Mouse (Mus musculus) ES-E14 (cell line): Measurements from ENCODE around the gene Klhdc10. TPM values are rescaled to one million over a fixed set of nuclear protein-coding genes. Genes with fewer than 3 reads are reported as not detected.

Experiments
- DNase-seq: peaks from one replicate; pipeline ENCODE4 v3.0.0-alpha.2; 2013; ENCODE audit warnings: low read depth, low spot score
- H3K27ac ChIP-seq: 2 replicates; pipeline ENCODE4 v1.5.1; 2012; ENCODE audit warnings: low read depth, mild to moderate bottlenecking, low read length, moderate library complexity, mixed read lengths; ENCODE audit not compliant: poor library complexity, insufficient read depth, severe bottlenecking
- H3K36me3 ChIP-seq: 2 replicates; pipeline ENCODE4 v1.6.1; 2012; ENCODE audit warnings: mild to moderate bottlenecking, low read length, moderate library complexity, mixed read lengths; ENCODE audit not compliant: control insufficient read depth, poor library complexity, insufficient read depth, severe bottlenecking
- H3K4me1 ChIP-seq, 2 experiments: fragments of 150-350 bp in 1 of 2; sonication (generic) in 1 of 2; 2 replicates each; pipeline ENCODE4 v1.6.1; 2012; ENCODE audit warnings: low read length in 2 of 2, mild to moderate bottlenecking in 1 of 2, mixed read lengths in 1 of 2; ENCODE audit not compliant: control insufficient read depth in 2 of 2, insufficient read depth in 2 of 2, poor library complexity in 1 of 2
- H3K4me3 ChIP-seq, 2 experiments: fragments of 150-350 bp in 1 of 2; sonication (generic) in 1 of 2; 2 replicates each; pipeline ENCODE4 v1.5.1; 2012; ENCODE audit warnings: low read length in 2 of 2, low read depth in 1 of 2, mild to moderate bottlenecking in 1 of 2, mixed read lengths in 1 of 2; ENCODE audit not compliant: insufficient read depth in 1 of 2, poor library complexity in 1 of 2, severe bottlenecking in 1 of 2
- H3K9ac ChIP-seq: 2 replicates; pipeline ENCODE4 v1.6.1; 2012; ENCODE audit warnings: low read depth, mild to moderate bottlenecking, low read length, mixed read lengths; ENCODE audit not compliant: poor library complexity, insufficient read depth, severe bottlenecking
- H3K9me3 ChIP-seq: fragments of 150-350 bp; sonication (generic); 2 replicates; pipeline ENCODE4 v1.6.1; 2012; ENCODE audit warnings: low read depth, mild to moderate bottlenecking, low read length; ENCODE audit not compliant: control insufficient read depth, insufficient read depth
- CHD2 ChIP-seq: IDR thresholded peaks from 2 replicates; pipeline ENCODE4 v1.6.1; 2014; ENCODE audit warnings: mild to moderate bottlenecking, low read depth, low read length, inconsistent platforms
- HCFC1 ChIP-seq: IDR thresholded peaks from 2 replicates; pipeline ENCODE4 v1.6.1; 2012; ENCODE audit warnings: low read length, inconsistent platforms, borderline replicate concordance; ENCODE audit not compliant: insufficient read depth
- MAFK ChIP-seq: IDR thresholded peaks from 2 replicates; pipeline ENCODE4 v1.6.1; 2014; ENCODE audit warnings: mild to moderate bottlenecking, low read depth, low read length, inconsistent platforms; ENCODE audit not compliant: insufficient read depth
- ZC3H11A ChIP-seq: IDR thresholded peaks from 2 replicates; pipeline ENCODE4 v1.6.1; 2012; ENCODE audit warnings: low read depth, mild to moderate bottlenecking, inconsistent platforms, low read length, borderline replicate concordance
- ZNF384 ChIP-seq: IDR thresholded peaks from 2 replicates; pipeline ENCODE4 v1.6.1; 2012; ENCODE audit warnings: low read depth, low read length, inconsistent platforms
- in situ Hi-C, 2 experiments: fragments of 600-800 bp; cut with MboI; formaldehyde crosslinking; loops; one replicate each; pipeline ENCODE4 v1.15.1; 2025; ENCODE audit warnings: low sequenced_read_pairs in 2 of 2, inconsistent platforms in 1 of 2; ENCODE audit not compliant: unreplicated experiment in 2 of 2
- total RNA-seq: library from RNA; depleted of rRNA; stranded (reverse); fragments of 300-350 nt; gene quantifications from 2 replicates; pipeline ENCODE4 v1.2.3, GENCODE M21; 2012

Gene Klhdc10
- total RNA-seq, 1 experiment, result 48.9 TPM

DNA sequence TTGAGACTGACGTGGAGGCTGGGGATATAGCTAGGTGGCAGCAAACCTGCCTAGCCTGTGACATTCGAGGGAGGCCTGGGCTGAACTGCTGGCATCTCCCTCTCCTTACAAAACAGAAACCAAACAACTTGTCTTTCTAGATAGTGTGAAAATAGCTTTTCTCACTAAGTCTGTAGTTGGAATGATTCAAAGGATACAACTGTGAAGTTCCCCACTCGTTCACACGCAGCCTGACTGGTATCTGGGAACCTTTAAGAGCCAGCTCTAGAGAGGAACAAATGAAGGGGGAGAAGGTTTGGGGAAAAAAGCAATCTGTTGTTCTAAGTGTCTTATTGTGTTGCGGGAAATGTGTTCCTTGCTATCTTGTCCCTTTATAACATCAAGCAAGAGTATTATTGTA, 57.0 kb downstream of the Klhdc10 start:
- no peak overlapping the region for H3K4me3 ChIP-seq
- H3K4me1 ChIP-seq, result peaks cover 2 to 20% of the 10 kb centered on the region in 2 experiments; a peak in 1 of 4 replicates
- H3K9me3 ChIP-seq, result no peaks in the 10 kb centered on the region
- no peak overlapping the region for H3K9ac ChIP-seq
- no peak for TF ChIP-seq ZNF384
- TF ChIP-seq ZC3H11A, result no peak
- TF ChIP-seq CHD2, result no peak
- in situ Hi-C loops, result no loop called here
- DNase-seq, result no peak
- no peak overlapping the region for H3K27ac ChIP-seq
- H3K36me3 ChIP-seq, result no peaks in the 10 kb centered on the region

DNA sequence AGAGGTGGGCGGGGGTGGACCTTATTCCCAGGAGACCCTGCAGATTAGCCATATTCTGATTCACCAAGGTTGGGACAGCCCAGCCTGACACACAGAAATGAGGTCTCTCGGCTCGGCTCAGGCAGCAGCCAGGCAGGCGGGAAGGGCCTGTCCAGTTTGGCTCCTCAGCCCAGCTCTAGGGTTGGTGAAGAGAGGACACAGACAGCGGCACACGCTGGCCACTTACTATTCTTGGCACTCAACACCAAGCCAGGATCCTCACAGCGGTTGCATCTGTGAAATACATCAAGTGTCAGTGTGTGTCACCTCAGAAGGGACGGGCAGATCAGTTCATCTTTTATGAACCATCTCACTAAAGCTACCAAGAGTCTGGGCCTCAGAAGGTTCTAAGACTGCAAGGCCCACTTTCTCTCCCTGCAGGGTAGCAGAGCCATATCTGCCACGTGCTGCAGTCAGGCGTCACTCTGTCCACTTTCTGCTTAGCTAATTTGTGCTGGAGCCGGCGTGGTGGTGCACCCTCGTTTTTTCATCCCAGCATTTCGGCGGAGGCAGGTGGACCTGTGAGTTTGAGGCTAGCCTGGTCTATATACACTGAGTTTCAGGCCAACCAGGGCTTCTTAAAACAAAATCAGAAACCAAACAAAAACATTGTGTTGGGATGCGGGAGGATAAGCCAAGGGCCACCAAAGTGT, 57.5 kb downstream of the Klhdc10 start:
- peaks cover 2 to 23% of the 10 kb centered on the region in 2 experiments; a peak in 1 of 4 replicates for H3K4me1 ChIP-seq
- no peak overlapping the region for H3K9ac ChIP-seq
- no peak for DNase-seq
- H3K9me3 ChIP-seq, result no peaks in the 10 kb centered on the region
- in situ Hi-C loops, result no loop called here
- no peak for TF ChIP-seq ZC3H11A
- no peak for TF ChIP-seq HCFC1
- no peak for TF ChIP-seq ZNF384
- no peak for TF ChIP-seq MAFK
- TF ChIP-seq CHD2, result no peak
- no peaks in the 10 kb centered on the region for H3K36me3 ChIP-seq
- no peak overlapping the region for H3K27ac ChIP-seq
- peak overlapping the region in 1 of 2 experiments; percentile 63; a peak in 2 of 4 replicates for H3K4me3 ChIP-seq

DNA sequence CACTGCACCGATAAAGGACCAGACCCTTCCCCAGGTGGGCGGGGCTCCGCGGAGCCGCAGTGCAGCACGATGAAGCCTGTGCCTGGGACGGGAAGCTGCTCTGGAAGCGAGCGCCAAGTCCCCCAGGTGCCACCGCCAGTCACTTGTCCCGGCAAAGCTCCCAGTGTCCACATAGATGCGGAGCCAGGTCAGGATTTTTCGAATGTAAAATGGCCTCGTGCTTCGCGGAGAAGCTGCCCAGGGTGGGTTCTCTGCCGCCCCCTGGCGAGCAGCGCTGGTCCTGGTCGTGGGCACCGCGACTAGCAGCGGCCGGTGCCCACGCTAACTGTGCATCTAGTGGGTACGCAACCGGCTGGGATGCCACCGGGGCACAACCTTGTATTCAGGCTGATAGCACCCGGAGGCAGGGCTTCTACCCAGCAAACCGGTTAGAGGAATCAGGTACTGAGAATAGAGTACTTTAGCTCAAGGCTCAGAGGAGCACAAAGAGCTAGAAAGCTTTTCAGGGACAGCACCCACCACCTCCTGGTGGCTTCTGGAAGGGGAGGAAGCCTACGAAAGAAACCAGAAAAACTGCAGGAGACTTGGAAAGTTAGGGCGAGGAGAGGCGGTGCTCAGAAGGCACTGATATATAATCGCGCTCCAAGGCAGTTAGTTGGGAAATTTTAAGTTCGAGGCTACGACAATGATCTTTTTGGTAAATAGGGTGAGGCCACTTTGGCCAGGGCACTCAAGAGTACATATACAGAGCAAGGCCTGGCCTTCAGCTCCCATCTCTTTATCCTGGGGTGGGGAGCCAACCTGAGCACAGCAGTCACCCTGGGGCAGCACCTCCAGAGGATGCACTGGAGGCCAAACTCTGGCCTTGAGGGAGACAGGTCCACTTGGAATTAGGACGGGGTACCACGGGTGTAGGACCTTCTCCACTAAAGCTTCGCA, 58.4 kb downstream of the Klhdc10 start:
- H3K9me3 ChIP-seq, result no peaks in the 10 kb centered on the region
- DNase-seq, result no peak
- TF ChIP-seq CHD2 (no peak), HCFC1 (no peak), ZNF384 (no peak), ZC3H11A (no peak), MAFK (no peak)
- H3K4me1 ChIP-seq, result peaks cover 2 to 23% of the 10 kb centered on the region in 2 experiments; a peak in 1 of 4 replicates
- in situ Hi-C loops, result no loop called here
- H3K9ac ChIP-seq, result peak overlapping the region; percentile 42; the same call in 1 of the 2 replicates
- peak overlapping the region; percentile 23 to 63 for H3K4me3 ChIP-seq
- no peaks in the 10 kb centered on the region for H3K36me3 ChIP-seq
- peak overlapping the region; percentile 15; the same call in 1 of the 2 replicates for H3K27ac ChIP-seq

GRCm38 (mm10) chr6:30460750-30461446, 59.2 kb downstream of the Klhdc10 start:
- in situ Hi-C loops, result no loop called here
- H3K4me1 ChIP-seq, result peaks cover 2 to 23% of the 10 kb centered on the region in 2 experiments; a peak in 1 of 4 replicates

More at GRCm38 (mm10) chr6:30460750-30461446, 59.2 kb downstream of the Klhdc10 start:
- Histone ChIP-seq H3K36me3 (no peaks in the 10 kb centered on the region), H3K4me3 (peak overlapping the region; percentile 4 to 63; a peak in 2 of 4 replicates), H3K9ac (peak overlapping the region; percentile 15; the same call in 1 of the 2 replicates), H3K9me3 (no peaks in the 10 kb centered on the region), H3K27ac (peak overlapping the region; percentile 15; the same call in 1 of the 2 replicates)
- TF ChIP-seq ZC3H11A (no peak), MAFK (no peak), CHD2 (no peak), ZNF384 (no peak), HCFC1 (no peak)
- DNase-seq, result peak; percentile 96
